Mouse (Mus musculus) CH12.LX (cell line): ENCODE data around the gene Hist1h2bh. TPM values are rescaled to one million over a fixed set of nuclear protein-coding genes. Genes with fewer than 3 reads are reported as not detected.
A peak's percentile ranks its signal among the peaks of the same experiment; 100 is the strongest.

ENCODE experiments used
- DNase-seq: peaks from one replicate; pipeline ENCODE4 v3.0.0-alpha.2; 2013; ENCODE audit errors: extremely low read depth
- H3K27ac ChIP-seq: 2 replicates; pipeline ENCODE4 v1.5.1; 2012; ENCODE audit warnings: low read depth, mild to moderate bottlenecking, control low read depth, moderate library complexity; ENCODE audit not compliant: insufficient read depth
- H3K27me3 ChIP-seq: replicated peaks from 2 replicates; pipeline ENCODE3; 2012; ENCODE audit warnings: inconsistent platforms
- H3K36me3 ChIP-seq, 2 experiments: replicated peaks in 1 of 2; 2 replicates each; pipeline versions ENCODE3 to v1.6.1; 2012; ENCODE audit warnings: inconsistent platforms in 1 of 2, low read length in 1 of 2, mild to moderate bottlenecking in 1 of 2, mixed read lengths in 1 of 2, moderate library complexity in 1 of 2; ENCODE audit not compliant: control insufficient read depth in 1 of 2, insufficient read depth in 1 of 2
- H3K4me1 ChIP-seq, 2 experiments: 2 replicates each; pipeline ENCODE4 v1.6.1; 2012; ENCODE audit warnings: inconsistent platforms in 1 of 2, moderate library complexity in 1 of 2; ENCODE audit not compliant: insufficient read depth in 2 of 2, control insufficient read depth in 1 of 2
- H3K4me2 ChIP-seq: 2 replicates; pipeline ENCODE4 v1.6.1; 2012; ENCODE audit warnings: low read depth, mild to moderate bottlenecking, control low read depth; ENCODE audit not compliant: poor library complexity, insufficient read depth, severe bottlenecking
- H3K4me3 ChIP-seq, 3 experiments: fragments of 150-350 bp in 1 of 3; sonication (generic) in 1 of 3; replicated peaks in 1 of 3; 2 replicates each; pipeline versions ENCODE3 to v1.5.1; 2011 to 2012; ENCODE audit warnings: low read depth in 2 of 3, low read length in 2 of 3, mild to moderate bottlenecking in 2 of 3, moderate library complexity in 2 of 3, control low read depth in 1 of 3, improper control_type of control experiment in 1 of 3, inconsistent platforms in 1 of 3, mixed read lengths in 1 of 3; ENCODE audit not compliant: poor library complexity in 1 of 3
- H3K79me2 ChIP-seq: replicated peaks from 2 replicates; pipeline ENCODE4 v1.6.1; 2012; ENCODE audit warnings: mild to moderate bottlenecking, moderate library complexity; ENCODE audit not compliant: control insufficient read depth, poor library complexity, insufficient read depth, severe bottlenecking; ENCODE audit errors: extremely low read depth
- H3K9ac ChIP-seq: 2 replicates; pipeline ENCODE4 v1.6.1; 2012; ENCODE audit warnings: low read depth, mild to moderate bottlenecking, control low read depth, moderate library complexity; ENCODE audit not compliant: insufficient read depth
- H3K9me3 ChIP-seq: replicated peaks from 2 replicates; pipeline ENCODE3; 2012; ENCODE audit warnings: low read length, inconsistent platforms, mixed read lengths
- BHLHE40 ChIP-seq: IDR thresholded peaks from 2 replicates; pipeline ENCODE4 v1.6.1; 2011; ENCODE audit warnings: mild to moderate bottlenecking, low read depth, low read length, improper control_type of control experiment
- CHD1 ChIP-seq: IDR thresholded peaks from 2 replicates; pipeline ENCODE4 v1.6.1; 2012; ENCODE audit warnings: low read depth, low read length, improper control_type of control experiment, inconsistent platforms
- CTCF ChIP-seq, 2 experiments: IDR thresholded peaks in 1 of 2; conservative IDR thresholded peaks in 1 of 2; 2 replicates each; pipeline ENCODE4 v1.5.1; 2011 to 2012; ENCODE audit warnings: low read depth in 2 of 2, low read length in 2 of 2, improper control_type of control experiment in 1 of 2, inconsistent platforms in 1 of 2, mild to moderate bottlenecking in 1 of 2, moderate library complexity in 1 of 2
- E2F4 ChIP-seq: IDR thresholded peaks from 2 replicates; pipeline ENCODE4 v1.6.1; 2011; ENCODE audit warnings: low read depth, low read length, improper control_type of control experiment; ENCODE audit not compliant: insufficient replicate concordance
- ELF1 ChIP-seq: IDR thresholded peaks from 2 replicates; pipeline ENCODE4 v1.6.1; 2014; ENCODE audit warnings: low read depth, mild to moderate bottlenecking, inconsistent platforms, low read length, improper control_type of control experiment
- JUN ChIP-seq: IDR thresholded peaks from 2 replicates; pipeline ENCODE4 v1.6.1; 2011; ENCODE audit warnings: low read depth, mild to moderate bottlenecking, low read length, improper control_type of control experiment, moderate library complexity; ENCODE audit not compliant: insufficient read depth
- JUND ChIP-seq: conservative IDR thresholded peaks from 2 replicates; pipeline ENCODE4 v1.6.1; 2011; ENCODE audit warnings: low read depth, low read length, improper control_type of control experiment
- KAT2A ChIP-seq: IDR thresholded peaks from 2 replicates; pipeline ENCODE4 v1.6.1; 2012; ENCODE audit warnings: low read length, improper control_type of control experiment, inconsistent platforms; ENCODE audit not compliant: insufficient replicate concordance
- MAZ ChIP-seq: IDR thresholded peaks from 2 replicates; pipeline ENCODE4 v1.6.1; 2012; ENCODE audit warnings: low read depth, mild to moderate bottlenecking, inconsistent platforms, low read length, improper control_type of control experiment, moderate library complexity
- MYC ChIP-seq: IDR thresholded peaks from 2 replicates; pipeline ENCODE4 v1.6.1; 2011; ENCODE audit warnings: low read depth, mild to moderate bottlenecking, improper control_type of control experiment, low read length
- NELFE ChIP-seq: IDR thresholded peaks from 2 replicates; pipeline ENCODE4 v1.6.1; 2011; ENCODE audit warnings: low read depth, low read length, improper control_type of control experiment
- NRF1 ChIP-seq: IDR thresholded peaks from 2 replicates; pipeline ENCODE4 v1.6.1; 2014; ENCODE audit warnings: low read depth, mild to moderate bottlenecking, inconsistent platforms, low read length, improper control_type of control experiment, moderate library complexity
- PAX5 ChIP-seq: IDR thresholded peaks from 2 replicates; pipeline ENCODE4 v1.6.1; 2012; ENCODE audit warnings: low read length, inconsistent platforms, mixed read lengths
- POLR2A ChIP-seq: IDR thresholded peaks from 2 replicates; pipeline ENCODE4 v1.6.1; 2011; ENCODE audit warnings: low read depth, mild to moderate bottlenecking, improper control_type of control experiment, low read length
- POLR2AphosphoS2 ChIP-seq: IDR thresholded peaks from 2 replicates; pipeline ENCODE4 v1.6.1; 2011; ENCODE audit warnings: low read depth, low read length, improper control_type of control experiment
- RAD21 ChIP-seq: IDR thresholded peaks from 2 replicates; pipeline ENCODE4 v1.6.1; 2011; ENCODE audit warnings: low read depth, mild to moderate bottlenecking, low read length, improper control_type of control experiment, moderate library complexity
- USF1 ChIP-seq: IDR thresholded peaks from 2 replicates; pipeline ENCODE4 v1.6.1; 2014; ENCODE audit warnings: low read depth, mild to moderate bottlenecking, inconsistent platforms, low read length, improper control_type of control experiment
- ZC3H11A ChIP-seq: IDR thresholded peaks from 2 replicates; pipeline ENCODE4 v1.6.1; 2012; ENCODE audit warnings: low read depth, mild to moderate bottlenecking, inconsistent platforms, low read length, improper control_type of control experiment
- ZKSCAN1 ChIP-seq: IDR thresholded peaks from 2 replicates; pipeline ENCODE4 v1.6.1; 2012; ENCODE audit warnings: low read depth, inconsistent platforms, low read length, improper control_type of control experiment, borderline replicate concordance
- ZMIZ1 ChIP-seq: IDR thresholded peaks from 2 replicates; pipeline ENCODE4 v1.6.1; 2012; ENCODE audit warnings: low read depth, mild to moderate bottlenecking, inconsistent platforms, low read length, improper control_type of control experiment
- ZNF384 ChIP-seq: IDR thresholded peaks from 2 replicates; pipeline ENCODE4 v1.6.1; 2012; ENCODE audit warnings: low read depth, low read length, improper control_type of control experiment, inconsistent platforms
- dilution Hi-C: fragments of 300-500 bp; cut with MboI; formaldehyde crosslinking; loops from 2 replicates; pipeline ENCODE4 v1.14.3; 2020; ENCODE audit warnings: low sequenced_read_pairs; ENCODE audit not compliant: extremely low pct_unique_long_range_greater_than_20kb, extremely low pct_ligation_motif_present
- in situ Hi-C: fragments of 300-500 bp; cut with MboI; formaldehyde crosslinking; loops from 3 replicates; pipeline ENCODE4 v1.14.3; 2019; ENCODE audit warnings: low sequenced_read_pairs, low pct_ligation_motif_present, low pct_unique_long_range_greater_than_20kb, mixed read lengths
- polyA plus RNA-seq: library from polyadenylated mRNA; unstranded; fragments of >175 nt; gene quantifications from 2 replicates; pipeline ENCODE4 v1.2.1, GENCODE M21; 2012; ENCODE audit warnings: low read depth; ENCODE audit not compliant: insufficient read length
- total RNA-seq, 2 experiments: library from RNA; depleted of rRNA; stranded (reverse); fragments of 300-350 nt in 1 of 2; fragments of >200 nt in 1 of 2; gene quantifications; 2 replicates each; pipeline ENCODE4 v1.2.3; 2012 to 2014

The Hist1h2bh gene
- total and polyA plus RNA-seq, 3 experiments: 0.77 to 261 (median 8.0) TPM

DNA sequence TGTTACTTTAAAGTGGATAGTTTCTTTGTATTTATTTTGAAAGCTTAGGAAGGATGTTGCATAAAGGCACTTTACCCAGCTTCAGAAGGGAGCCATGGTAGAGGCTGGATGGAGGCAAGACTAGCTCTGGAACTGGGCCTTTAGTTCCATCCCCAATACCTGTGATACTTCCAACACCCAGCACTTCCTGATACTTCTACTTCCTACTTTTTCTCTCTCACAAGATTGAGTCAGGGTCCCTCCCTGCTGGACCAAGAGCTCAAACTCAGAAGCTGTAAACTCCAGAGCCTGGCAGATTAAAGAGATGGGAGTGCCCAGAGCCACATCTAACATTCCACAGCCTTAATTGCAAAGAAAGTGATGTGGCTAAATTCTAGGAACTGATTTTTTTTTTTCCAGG lies 41.1 kb upstream of the Hist1h2bh start:
- no peaks in the 10 kb centered on the region for H3K36me3 ChIP-seq
- H3K9me3 ChIP-seq: no peaks in the 10 kb centered on the region
- peak overlapping the region; percentile 96 for H3K4me2 ChIP-seq
- H3K79me2 ChIP-seq: no peaks in the 10 kb centered on the region
- H3K27ac ChIP-seq: peak overlapping the region; percentile 86
- peak; percentile 52 for DNase-seq
- H3K9ac ChIP-seq: peak overlapping the region; percentile 98
- TF ChIP-seq NELFE (no peak), ELF1 (peak; percentile 37; the same call in 1 of the 2 replicates)
- H3K4me1 ChIP-seq: peaks cover 3 to 47% of the 10 kb centered on the region in 2 experiments
- no peaks in the 10 kb centered on the region for H3K27me3 ChIP-seq
- H3K4me3 ChIP-seq: peak overlapping the region in 1 of 3 experiments; percentile 24
- dilution Hi-C loops (no loop called here), in situ Hi-C loops (no loop called here)

DNA sequence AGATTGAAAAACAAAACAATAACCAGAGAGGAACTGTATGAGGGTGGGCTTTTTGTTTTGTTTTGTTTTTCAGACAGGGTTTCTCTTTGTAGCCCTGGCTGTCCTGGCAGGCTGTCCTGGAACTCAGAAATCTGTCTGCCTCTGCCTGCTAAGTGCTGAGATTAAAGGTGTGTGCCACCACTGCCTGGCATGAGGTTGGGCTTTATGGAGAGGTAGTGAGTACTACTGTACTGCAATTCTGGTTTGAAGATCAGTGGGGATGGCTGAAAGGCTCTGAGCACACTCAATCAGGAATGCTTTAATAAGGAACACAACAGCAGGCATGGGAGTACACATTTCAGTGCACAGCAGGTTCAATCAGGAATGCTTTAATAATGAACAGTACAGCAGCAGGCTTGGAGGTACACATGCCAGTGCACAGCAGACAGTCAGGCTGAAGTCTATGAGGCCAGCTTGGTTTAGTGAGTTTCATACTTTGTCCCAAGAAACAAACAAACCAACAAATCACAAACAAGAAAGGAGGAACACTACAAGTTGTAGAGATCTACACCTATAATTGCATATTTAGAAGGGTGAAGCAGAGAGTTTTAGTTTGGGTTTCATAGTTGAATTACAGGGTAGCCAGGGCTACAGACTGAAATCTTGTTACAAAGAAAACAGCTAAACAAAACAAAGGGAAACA lies 40.3 kb upstream of the Hist1h2bh start:
- peak overlapping the region in 1 of 3 experiments; percentile 9 for H3K4me3 ChIP-seq
- no peaks in the 10 kb centered on the region for H3K27me3 ChIP-seq
- H3K9ac ChIP-seq: peak overlapping the region; percentile 98
- H3K27ac ChIP-seq: peak overlapping the region; percentile 93
- no peaks in the 10 kb centered on the region for H3K9me3 ChIP-seq
- in situ Hi-C loops (no loop called here), dilution Hi-C loops (no loop called here)
- DNase-seq: peak; percentile 37
- H3K36me3 ChIP-seq: no peaks in the 10 kb centered on the region
- peak overlapping the region; percentile 78 for H3K4me2 ChIP-seq
- H3K79me2 ChIP-seq: no peaks in the 10 kb centered on the region
- no peak for TF ChIP-seq NELFE
- 0 out of 2 replicates have a peak, but pooled peaks have one; percentile 19 for TF ChIP-seq POLR2A
- peaks cover 3 to 39% of the 10 kb centered on the region in 2 experiments for H3K4me1 ChIP-seq

DNA sequence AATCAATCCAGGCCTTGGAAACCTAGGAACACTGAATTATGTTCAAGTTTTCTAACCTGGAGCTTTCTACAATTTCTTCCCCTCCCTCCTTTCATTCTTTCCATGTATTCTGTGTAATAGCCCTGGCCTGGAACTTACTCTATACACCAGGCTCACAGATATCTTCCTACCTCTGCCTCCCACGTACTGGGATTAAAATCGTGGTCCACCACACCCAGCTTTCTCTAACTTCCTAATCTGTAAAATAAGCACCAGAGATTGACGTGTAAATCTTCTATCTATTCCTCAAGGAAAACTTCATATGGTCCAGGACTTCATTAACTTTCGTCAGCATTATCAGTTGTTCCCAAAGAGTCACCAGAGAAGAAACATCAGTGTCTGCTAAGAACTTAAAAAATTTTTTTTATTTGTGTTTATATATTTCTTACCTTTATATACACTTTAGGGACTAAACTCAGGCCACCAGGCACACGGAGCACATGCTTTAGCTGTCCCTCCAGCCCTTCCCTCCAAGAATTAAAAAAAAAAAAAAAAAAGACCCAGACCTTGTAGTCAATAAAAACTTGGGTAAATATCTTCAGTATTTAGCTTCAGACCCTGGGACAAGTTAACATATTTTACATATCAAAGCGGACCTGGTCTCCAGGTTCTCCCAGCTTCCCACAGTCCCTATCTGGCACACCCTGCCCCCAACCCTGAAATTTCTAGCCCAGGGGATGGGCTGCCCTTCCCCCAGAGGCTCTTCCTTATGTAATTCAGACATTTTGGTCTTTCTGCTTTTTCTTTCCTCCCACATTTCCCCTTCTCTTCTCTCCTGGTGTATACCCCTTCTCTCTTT lies 39.2 kb upstream of the Hist1h2bh start:
- no peaks in the 10 kb centered on the region for H3K27me3 ChIP-seq
- H3K4me3 ChIP-seq: peak overlapping the region; percentile 35 to 65 (median 39)
- peaks cover 3 to 38% of the 10 kb centered on the region in 2 experiments for H3K4me1 ChIP-seq
- peak; percentile 59 for DNase-seq
- no peaks in the 10 kb centered on the region for H3K9me3 ChIP-seq
- H3K36me3 ChIP-seq: no peaks in the 10 kb centered on the region
- H3K27ac ChIP-seq: peak overlapping the region; percentile 92
- peak overlapping the region; percentile 78 for H3K4me2 ChIP-seq
- no peaks in the 10 kb centered on the region for H3K79me2 ChIP-seq
- peak overlapping the region; percentile 43 for H3K9ac ChIP-seq
- dilution Hi-C loops (no loop called here), in situ Hi-C loops (no loop called here)
- TF ChIP-seq CTCF (conservative IDR thresholded peaks at IDR 0.05 in 1 of 2, IDR thresholded peaks at IDR 0.05 in 1 of 2; ENCODE audit: low read depth in 2 of 2, low read length in 2 of 2) (no peak), BHLHE40 (0 out of 2 replicates have a peak, but pooled peaks have one; percentile 4), MYC (peak; percentile 77), ZNF384 (peak; percentile 84), ZKSCAN1 (no peak), POLR2AphosphoS2 (peak; percentile 92), RAD21 (no peak), CHD1 (peak; percentile 34; the same call in 1 of the 2 replicates), ZC3H11A (no peak), ZMIZ1 (no peak; the same call in 1 of the 2 replicates), E2F4 (no peak), NRF1 (no peak), JUND (0 out of 2 replicates have a peak, but pooled peaks have one; percentile 5), PAX5 (no peak), USF1 (no peak), NELFE (no peak; the same call in 1 of the 2 replicates), ELF1 (peak; percentile 15; the same call in 1 of the 2 replicates), MAZ (no peak), JUN (peak; percentile 21; the same call in 1 of the 2 replicates), KAT2A (no peak)
